Mouse (Mus musculus) liver, embryonic 11.5 days (tissue): ENCODE measurements around the gene Eipr1. TPM values are rescaled to one million over a fixed set of nuclear protein-coding genes. Genes with fewer than 3 reads are reported as not detected.

Experiments used
- ATAC-seq: fragments of 200-750 bp; cut with Nextera tagmentation; replicated peaks from 2 replicates; pipeline ENCODE4 v1.8.0; 2017; ENCODE audit warnings: moderate number of reproducible peaks, mild to moderate bottlenecking, moderate TSS enrichment, moderate library complexity; ENCODE audit not compliant: low FRiP score
- DNase-seq: peaks from one replicate; pipeline ENCODE4 v3.0.0-alpha.2; 2017; ENCODE audit warnings: low spot score
- H3K27ac ChIP-seq: fragments of 300-500 bp; sonication (generic); 2 replicates; pipeline ENCODE4 v1.5.1; 2014; ENCODE audit warnings: mild to moderate bottlenecking, low read depth, low read length, control low read depth
- H3K27me3 ChIP-seq: fragments of 300-500 bp; sonication (generic); replicated peaks from 2 replicates; pipeline ENCODE4 v1.6.1; 2014; ENCODE audit warnings: low read length, mixed read lengths; ENCODE audit not compliant: control insufficient read depth, insufficient read depth
- H3K36me3 ChIP-seq: fragments of 300-500 bp; sonication (generic); 2 replicates; pipeline ENCODE4 v1.6.1; 2014; ENCODE audit warnings: mild to moderate bottlenecking, low read length, moderate library complexity, mixed read lengths; ENCODE audit not compliant: control insufficient read depth, insufficient read depth
- H3K4me1 ChIP-seq: fragments of 300-500 bp; sonication (generic); replicated peaks from 2 replicates; pipeline ENCODE4 v1.6.1; 2014; ENCODE audit warnings: low read length, mixed read lengths; ENCODE audit not compliant: control insufficient read depth, insufficient read depth
- H3K4me2 ChIP-seq: fragments of 300-500 bp; sonication (generic); 2 replicates; pipeline ENCODE4 v1.6.1; 2014; ENCODE audit warnings: mild to moderate bottlenecking, control low read depth, moderate library complexity
- H3K4me3 ChIP-seq: fragments of 300-500 bp; sonication (generic); 2 replicates; pipeline ENCODE4 v1.5.1; 2014; ENCODE audit warnings: low read depth, low read length, control low read depth
- H3K9ac ChIP-seq: fragments of 300-500 bp; sonication (generic); 2 replicates; pipeline ENCODE4 v1.6.1; 2014; ENCODE audit warnings: low read depth, low read length, control low read depth
- H3K9me3 ChIP-seq: fragments of 300-500 bp; sonication (generic); 2 replicates; pipeline ENCODE4 v1.6.1; 2016; ENCODE audit warnings: low read length, inconsistent platforms, mixed read lengths; ENCODE audit not compliant: control insufficient read depth
- WGBS: fragments of 180-500 bp; shearing (Covaris S2); extraction: QIAGEN DNeasy Blood & Tissue Kit; methylation state at CpG from one replicate; pipeline ENCODE4 v1.1.7; 2014; 5-methylcytosine and 5-hydroxymethylcytosine counted together
- polyA plus RNA-seq: library from polyadenylated mRNA; unstranded; fragments of >200 nt; fragmentation: Nextera tagmentation; extraction: Ambion mirVana; gene quantifications from 2 replicates; pipeline ENCODE4 v1.2.1, GENCODE M21; 2014

Eipr1 gene
- polyA plus RNA-seq, 1 experiment from 2014 or later = 39.8 TPM

DNA sequence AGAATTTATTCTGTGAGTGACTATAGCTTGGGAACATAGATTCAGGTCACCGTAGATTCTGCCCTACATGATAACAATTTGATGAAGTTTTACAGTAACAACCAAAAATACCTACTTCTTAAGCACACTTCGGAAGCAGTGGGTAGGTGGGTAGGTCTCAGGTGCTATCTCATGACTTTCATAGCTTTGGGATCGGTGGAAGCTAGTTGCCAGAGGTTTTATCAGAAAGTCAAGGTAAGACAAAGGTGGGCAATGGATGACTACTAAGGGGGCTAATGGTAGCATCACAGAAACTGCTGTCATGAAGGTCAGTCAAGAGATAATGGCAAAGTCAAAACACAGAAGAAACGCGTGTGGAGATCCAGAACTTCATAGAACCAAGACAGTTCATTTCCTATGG is 727 bp upstream of the Eipr1 start:
- H3K4me2 ChIP-seq = peak overlapping the region; percentile 92
- H3K4me1 ChIP-seq = peaks cover 20% of the 10 kb centered on the region
- H3K9ac ChIP-seq = peak overlapping the region; percentile 83; the same call in 1 of the 2 replicates
- no peak for DNase-seq
- peaks cover 6% of the 10 kb centered on the region; the same call in 1 of the 2 replicates for H3K36me3 ChIP-seq
- WGBS = 91% methylated on average over 5 of the region's 5 CpGs
- H3K27me3 ChIP-seq = no peaks in the 10 kb centered on the region
- H3K4me3 ChIP-seq = peak overlapping the region; percentile 87
- no peak for ATAC-seq
- no peaks in the 10 kb centered on the region for H3K9me3 ChIP-seq
- H3K27ac ChIP-seq = peak overlapping the region; percentile 71

DNA sequence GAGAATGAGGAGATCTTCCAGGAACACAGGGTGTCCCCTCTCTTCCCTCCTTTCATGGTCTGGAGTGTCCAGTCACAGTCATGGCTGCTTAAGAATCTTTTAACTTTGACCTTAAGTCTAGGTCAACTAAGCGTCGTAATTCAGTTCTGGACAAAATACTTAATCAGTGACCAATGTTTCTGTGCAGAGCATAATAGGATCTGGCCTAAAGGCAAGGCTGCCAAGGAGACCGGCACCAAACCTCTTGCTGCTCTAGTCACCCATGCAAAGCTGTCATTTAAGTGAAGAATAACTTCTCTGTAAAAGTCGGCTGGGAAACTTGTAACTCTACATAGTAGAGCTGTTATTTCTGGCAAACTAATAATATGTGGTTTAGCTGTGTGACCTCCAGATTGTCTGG is 4.4 kb downstream of the Eipr1 start:
- DNase-seq (no peak), ATAC-seq (no peak)
- H3K9ac ChIP-seq = no peak overlapping the region
- no peak overlapping the region for H3K4me2 ChIP-seq
- no peaks in the 10 kb centered on the region for H3K9me3 ChIP-seq
- H3K36me3 ChIP-seq = no peaks in the 10 kb centered on the region; the same call in 1 of the 2 replicates
- no peak overlapping the region for H3K27ac ChIP-seq
- H3K27me3 ChIP-seq = no peaks in the 10 kb centered on the region
- H3K4me3 ChIP-seq = no peak overlapping the region
- peaks cover 10% of the 10 kb centered on the region for H3K4me1 ChIP-seq
- 91% methylated on average over 4 of the region's 4 CpGs for WGBS

DNA sequence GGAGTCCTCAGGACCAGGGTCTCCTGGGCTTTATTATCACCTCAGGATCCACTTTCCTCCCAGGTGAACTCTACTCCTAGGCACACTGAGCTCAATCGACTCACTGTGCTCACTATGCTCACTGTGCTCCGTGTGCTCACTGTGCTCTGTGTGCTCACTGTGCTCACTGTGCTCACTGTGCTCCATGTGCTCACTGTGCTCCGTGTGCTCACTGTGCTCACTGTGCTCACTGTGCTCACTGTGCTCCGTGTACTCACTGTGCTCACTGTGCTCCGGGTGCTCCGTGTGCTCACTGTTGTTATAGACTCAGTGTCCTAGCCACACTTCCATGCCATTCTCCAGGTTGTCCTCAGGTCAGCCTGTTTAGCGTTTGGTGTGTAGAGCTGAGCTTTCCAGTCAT is 18.4 kb downstream of the Eipr1 start:
- H3K4me3 ChIP-seq = no peak overlapping the region
- H3K9ac ChIP-seq = no peak overlapping the region
- ATAC-seq = no peak
- no peak overlapping the region for H3K27ac ChIP-seq
- no peak overlapping the region for H3K4me2 ChIP-seq
- WGBS = 88% methylated on average over 7 of the region's 7 CpGs
- DNase-seq = no peak
- H3K9me3 ChIP-seq = no peaks in the 10 kb centered on the region
- no peaks in the 10 kb centered on the region for H3K27me3 ChIP-seq
- H3K4me1 ChIP-seq = no peaks in the 10 kb centered on the region
- no peaks in the 10 kb centered on the region; the same call in 1 of the 2 replicates for H3K36me3 ChIP-seq

DNA sequence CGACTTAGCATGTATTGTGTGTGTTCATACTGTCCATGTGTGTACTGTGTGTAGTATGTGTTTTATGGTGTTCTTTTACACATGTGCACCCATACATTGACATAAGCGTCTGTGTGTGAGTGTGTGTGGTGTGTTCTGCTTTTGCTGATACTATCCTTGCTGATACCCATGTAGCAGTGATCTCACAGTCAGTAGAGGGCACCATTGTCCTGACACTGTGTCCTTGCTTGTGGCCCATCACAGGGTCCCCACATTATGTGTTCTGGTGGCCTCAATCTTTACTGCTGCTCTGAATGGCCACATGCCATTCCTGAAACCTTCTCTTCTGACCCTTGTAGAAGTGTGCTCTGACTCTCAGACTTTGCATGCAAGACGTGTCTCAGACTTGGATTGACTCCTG is 22.2 kb downstream of the Eipr1 start:
- Histone ChIP-seq H3K4me1 (no peaks in the 10 kb centered on the region), H3K4me3 (no peak overlapping the region), H3K27ac (no peak overlapping the region), H3K9me3 (no peaks in the 10 kb centered on the region), H3K4me2 (no peak overlapping the region), H3K36me3 (no peaks in the 10 kb centered on the region; the same call in 1 of the 2 replicates), H3K9ac (no peak overlapping the region), H3K27me3 (no peaks in the 10 kb centered on the region)
- no peak for DNase-seq
- no peak for ATAC-seq
- WGBS = 79% methylated on average over 3 of the region's 3 CpGs

DNA sequence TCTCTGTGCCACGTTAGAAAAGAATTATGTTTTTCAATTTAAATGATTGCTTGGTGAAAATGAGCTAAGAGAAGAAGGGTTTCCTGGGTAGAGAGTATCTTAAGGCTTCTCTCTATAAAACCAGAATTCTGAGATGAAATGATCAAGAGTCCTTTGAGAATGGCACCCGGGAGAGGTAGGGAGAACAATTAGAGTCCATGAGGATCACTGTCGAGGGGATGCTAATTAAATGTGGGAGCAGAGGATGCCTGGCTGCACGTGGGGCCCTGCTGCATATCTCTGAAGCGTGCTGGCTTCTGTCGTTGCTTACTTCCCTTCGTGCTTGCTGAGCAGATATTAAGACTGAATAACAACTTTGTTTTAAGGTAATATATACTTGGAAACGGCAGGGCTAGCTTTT is 23.5 kb downstream of the Eipr1 start:
- Histone ChIP-seq H3K27me3 (no peaks in the 10 kb centered on the region), H3K4me2 (no peak overlapping the region), H3K36me3 (no peaks in the 10 kb centered on the region; the same call in 1 of the 2 replicates), H3K4me3 (no peak overlapping the region), H3K4me1 (no peaks in the 10 kb centered on the region), H3K27ac (no peak overlapping the region), H3K9ac (no peak overlapping the region), H3K9me3 (no peaks in the 10 kb centered on the region)
- DNase-seq = no peak
- 58% methylated on average over 8 of the region's 8 CpGs for WGBS
- no peak for ATAC-seq

DNA sequence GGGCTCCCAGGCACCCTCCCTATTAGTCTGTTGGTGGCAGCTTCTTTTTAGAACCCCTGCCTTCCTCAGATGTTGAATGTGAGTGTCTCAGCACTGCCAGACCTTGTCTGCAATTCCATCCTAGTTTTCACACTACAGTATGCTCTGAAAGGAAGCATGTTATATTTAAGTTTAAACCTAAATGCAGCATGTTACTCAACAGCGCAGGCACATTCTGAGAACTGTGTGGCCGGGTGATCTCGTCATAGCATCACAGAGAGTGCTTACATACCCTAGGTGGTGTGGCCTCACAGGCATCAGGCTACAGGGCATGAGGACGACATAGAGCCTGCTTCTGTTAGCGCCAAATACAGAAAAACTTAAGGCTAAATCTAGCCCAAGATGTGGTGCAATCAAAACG is 24.0 kb downstream of the Eipr1 start:
- no peak overlapping the region for H3K4me3 ChIP-seq
- DNase-seq = no peak

DNA sequence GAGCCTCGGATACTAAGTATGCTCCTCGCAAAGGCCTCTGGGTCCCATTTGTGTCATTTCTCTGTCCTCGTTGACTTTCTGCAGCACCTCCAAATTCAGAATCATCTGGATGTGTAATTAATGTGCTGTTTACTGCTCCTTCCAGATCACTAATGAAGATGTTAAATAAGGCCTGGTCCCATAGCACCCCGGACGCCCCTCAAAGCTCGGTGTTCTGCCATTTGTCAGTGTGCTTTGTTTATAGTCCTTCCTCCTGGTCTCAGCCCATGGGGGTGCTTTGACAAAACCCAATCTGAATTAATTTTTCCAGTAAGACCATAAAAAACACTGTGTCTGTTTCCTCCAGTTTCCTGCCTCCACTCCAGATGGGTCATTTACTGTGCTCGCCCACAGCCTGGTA is 28.6 kb downstream of the Eipr1 start:
- no peaks in the 10 kb centered on the region for H3K4me1 ChIP-seq
- DNase-seq (no peak), ATAC-seq (no peak)
- H3K9me3 ChIP-seq = no peaks in the 10 kb centered on the region
- H3K27ac ChIP-seq = no peak overlapping the region
- no peaks in the 10 kb centered on the region for H3K27me3 ChIP-seq
- H3K4me2 ChIP-seq = no peak overlapping the region
- H3K4me3 ChIP-seq = no peak overlapping the region
- H3K9ac ChIP-seq = no peak overlapping the region
- WGBS = 86% methylated on average over 7 of the region's 7 CpGs
- no peaks in the 10 kb centered on the region for H3K36me3 ChIP-seq

More for the DNA sequence above, 24.0 kb downstream of the Eipr1 start:
- no peak for ATAC-seq
- no peaks in the 10 kb centered on the region for H3K4me1 ChIP-seq
- H3K4me2 ChIP-seq = no peak overlapping the region
- no peaks in the 10 kb centered on the region for H3K27me3 ChIP-seq
- H3K27ac ChIP-seq = no peak overlapping the region
- H3K9me3 ChIP-seq = no peaks in the 10 kb centered on the region
- no peak overlapping the region for H3K9ac ChIP-seq
- no peaks in the 10 kb centered on the region; the same call in 1 of the 2 replicates for H3K36me3 ChIP-seq
- WGBS = 89% methylated on average over 6 of the region's 6 CpGs

DNA sequence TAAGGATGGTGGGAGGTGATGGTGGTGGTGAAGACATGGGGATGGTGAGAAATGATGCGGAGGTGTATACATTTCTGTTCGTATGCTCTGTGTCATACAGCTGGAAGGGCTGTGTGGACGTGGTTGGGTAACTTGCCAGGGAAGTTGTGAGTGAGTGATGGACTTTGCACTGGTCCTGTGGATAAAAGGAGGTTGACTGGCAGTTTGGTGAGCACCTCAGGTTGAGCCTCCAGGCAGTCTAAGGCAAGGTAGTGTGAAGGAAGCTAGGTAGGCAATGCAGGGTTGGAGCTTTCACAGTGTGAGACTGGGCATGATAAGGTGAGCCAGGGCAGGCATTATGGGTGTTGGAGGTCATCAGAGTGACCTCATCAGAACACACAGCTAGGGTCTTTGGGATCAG is 31.0 kb downstream of the Eipr1 start:
- Histone ChIP-seq H3K27me3 (no peaks in the 10 kb centered on the region), H3K4me2 (no peak overlapping the region), H3K27ac (no peak overlapping the region), H3K9me3 (no peaks in the 10 kb centered on the region), H3K9ac (no peak overlapping the region), H3K4me3 (no peak overlapping the region), H3K4me1 (no peaks in the 10 kb centered on the region), H3K36me3 (no peaks in the 10 kb centered on the region)
- DNase-seq (no peak), ATAC-seq (no peak)
- WGBS = 86% methylated on average over 3 of the region's 3 CpGs

DNA sequence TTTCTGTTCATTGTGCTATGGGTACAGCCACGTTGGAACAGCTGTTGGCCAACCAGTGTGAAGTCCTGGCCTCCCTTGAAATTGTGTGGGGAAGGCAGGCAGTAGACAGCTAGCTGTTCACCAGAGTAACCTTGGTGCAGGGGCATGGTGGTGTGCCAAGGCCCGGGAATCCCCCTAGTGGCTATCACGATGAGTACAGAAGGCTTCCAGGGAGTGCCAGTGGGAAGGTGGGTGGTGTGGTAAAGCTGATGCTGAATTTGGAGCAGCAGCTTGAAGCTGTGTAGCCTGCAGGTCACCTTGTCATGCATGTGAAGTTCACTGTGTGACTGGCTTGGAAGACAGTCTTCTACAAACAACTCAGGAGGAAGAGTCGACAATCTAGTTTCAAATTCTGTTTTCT is 32.8 kb downstream of the Eipr1 start:
- Histone ChIP-seq H3K27me3 (no peaks in the 10 kb centered on the region), H3K9ac (no peak overlapping the region), H3K27ac (no peak overlapping the region), H3K4me2 (no peak overlapping the region), H3K4me1 (no peaks in the 10 kb centered on the region), H3K36me3 (no peaks in the 10 kb centered on the region), H3K9me3 (no peaks in the 10 kb centered on the region), H3K4me3 (no peak overlapping the region)
- DNase-seq = no peak
- 43% methylated on average over 4 of the region's 4 CpGs for WGBS
- no peak for ATAC-seq
